Mouse (Mus musculus) kidney, adult 2 months (tissue): ENCODE results near the gene Nkain2. TPM values are rescaled to one million over a fixed set of nuclear protein-coding genes. Genes with fewer than 3 reads are reported as not detected.
"Not testable (repeated sequence)": the region's sequence is repeated elsewhere in the genome, so short reads cannot be mapped to it uniquely, and the experiment has no call there.

Source experiments
- DNase-seq: peaks from one replicate; pipeline ENCODE4 v3.0.0; 2021
- H3K27ac ChIP-seq: fragments of 200-500 bp; 2 replicates; pipeline ENCODE4 v1.5.1; 2012; ENCODE audit warnings: low read depth, low read length, control low read depth, inconsistent platforms; ENCODE audit not compliant: insufficient read depth
- H3K27me3 ChIP-seq: fragments of 200-500 bp; replicated peaks from 2 replicates; pipeline ENCODE4 v1.6.1; 2012; ENCODE audit warnings: mild to moderate bottlenecking, moderate library complexity, low read length, inconsistent platforms; ENCODE audit not compliant: control insufficient read depth, insufficient read depth
- H3K36me3 ChIP-seq: fragments of 200-500 bp; 2 replicates; pipeline ENCODE4 v1.6.1; 2012; ENCODE audit warnings: mild to moderate bottlenecking, moderate library complexity, low read length, inconsistent platforms; ENCODE audit not compliant: control insufficient read depth, insufficient read depth
- H3K4me1 ChIP-seq: fragments of 200-500 bp; 2 replicates; pipeline ENCODE4 v1.6.1; 2011; ENCODE audit warnings: low read length; ENCODE audit not compliant: control insufficient read depth, insufficient read depth
- H3K4me3 ChIP-seq: fragments of 200-500 bp; 2 replicates; pipeline ENCODE4 v1.5.1; 2011; ENCODE audit warnings: mild to moderate bottlenecking, low read depth, low read length, control low read depth; ENCODE audit not compliant: insufficient read depth
- CTCF ChIP-seq: fragments of 200-500 bp; conservative IDR thresholded peaks from 2 replicates; pipeline ENCODE4 v1.5.1; 2011; ENCODE audit warnings: low read depth, mild to moderate bottlenecking, control low read depth, low read length, moderate library complexity, mixed read lengths; ENCODE audit not compliant: insufficient read depth, insufficient read length
- POLR2A ChIP-seq: fragments of 200-500 bp; IDR thresholded peaks from one replicate; pipeline ENCODE4 v1.6.1; 2011; ENCODE audit warnings: low read depth, low read length, control low read depth
- WGBS: fragments of 180-500 bp; shearing (Covaris S2); methylation state at CpG from one replicate; pipeline ENCODE4 v1.1.7; 2018; 5-methylcytosine and 5-hydroxymethylcytosine counted together
- polyA plus RNA-seq: library from polyadenylated mRNA; depleted of rRNA; stranded (reverse); fragments of >200 nt; gene quantifications from 2 replicates; pipeline ENCODE4 v1.2.3, GENCODE M21; 2012

The Nkain2 gene
- polyA plus RNA-seq, 1 experiment = 0.08 TPM

- Histone ChIP-seq H3K36me3 (no peaks in the 10 kb centered on the region), H3K27me3 (no peaks in the 10 kb centered on the region), H3K4me3 (no peak overlapping the region), H3K4me1 (no peaks in the 10 kb centered on the region), H3K27ac (no peak overlapping the region)
- no peak for TF ChIP-seq POLR2A
- TF ChIP-seq CTCF = no peak
- DNase-seq = no peak
Observed at GRCm38 (mm10) chr10:31978387-31978786, 911.9 kb downstream of the Nkain2 start.

GRCm38 (mm10) chr10:31947178-31947726 lies 943.0 kb downstream of the Nkain2 start:
- Histone ChIP-seq H3K4me1 (no peaks in the 10 kb centered on the region), H3K27ac (no peak overlapping the region), H3K27me3 (no peaks in the 10 kb centered on the region), H3K4me3 (no peak overlapping the region), H3K36me3 (no peaks in the 10 kb centered on the region)
- WGBS = 88% methylated on average over 2 of the region's 2 CpGs
- TF ChIP-seq CTCF (no peak), POLR2A (no peak)
- DNase-seq = no peak

GRCm38 (mm10) chr10:31931961-31932360 lies 958.3 kb downstream of the Nkain2 start:
- DNase-seq = no peak
- WGBS = 87% methylated on average over 2 of the region's 2 CpGs
- Histone ChIP-seq H3K4me1 (no peaks in the 10 kb centered on the region), H3K27me3 (no peaks in the 10 kb centered on the region), H3K4me3 (no peak overlapping the region), H3K36me3 (no peaks in the 10 kb centered on the region), H3K27ac (no peak overlapping the region)
- TF ChIP-seq POLR2A = no peak

- DNase-seq = no peak
- Histone ChIP-seq H3K4me3 (no peak overlapping the region), H3K36me3 (no peaks in the 10 kb centered on the region), H3K4me1 (no peaks in the 10 kb centered on the region), H3K27ac (no peak overlapping the region), H3K27me3 (no peaks in the 10 kb centered on the region)
- 38% methylated on average over 5 of the region's 5 CpGs for WGBS
- no peak for TF ChIP-seq CTCF
- TF ChIP-seq POLR2A = no peak
Observed at GRCm38 (mm10) chr10:31927657-31928056, 962.6 kb downstream of the Nkain2 start.

GRCm38 (mm10) chr10:31920901-31921300 lies 969.4 kb downstream of the Nkain2 start:
- H3K4me3 ChIP-seq, DNase-seq: not testable (repeated sequence)
- WGBS = 83% methylated on average over 3 of the region's 3 CpGs

GRCm38 (mm10) chr10:31907488-31907887 lies 982.8 kb downstream of the Nkain2 start:
- TF ChIP-seq POLR2A = no peak
- TF ChIP-seq CTCF = no peak
- Histone ChIP-seq H3K4me3 (no peak overlapping the region), H3K36me3 (no peaks in the 10 kb centered on the region), H3K4me1 (no peaks in the 10 kb centered on the region), H3K27me3 (no peaks in the 10 kb centered on the region), H3K27ac (no peak overlapping the region)
- no peak for DNase-seq
- WGBS = 28% methylated on average over 3 of the region's 3 CpGs

More at GRCm38 (mm10) chr10:31920901-31921300, 969.4 kb downstream of the Nkain2 start:
- not testable (repeated sequence) for H3K4me1 ChIP-seq, H3K27me3 ChIP-seq, H3K36me3 ChIP-seq, H3K27ac ChIP-seq

GRCm38 (mm10) chr10:31899501-31899900 lies 990.8 kb downstream of the Nkain2 start:
- H3K4me3 ChIP-seq = no peak overlapping the region
- WGBS = 23% methylated on average over 2 of the region's 2 CpGs
- no peak overlapping the region for H3K27ac ChIP-seq
- no peak for DNase-seq
- TF ChIP-seq POLR2A (no peak), CTCF (no peak)
- H3K4me1 ChIP-seq = no peaks in the 10 kb centered on the region
- H3K36me3 ChIP-seq = no peaks in the 10 kb centered on the region
- H3K27me3 ChIP-seq = no peaks in the 10 kb centered on the region
